Mouse (Mus musculus) midbrain, embryonic 15.5 days (tissue): ENCODE data around the gene Foxk2. TPM values are rescaled to one million over a fixed set of nuclear protein-coding genes. Genes with fewer than 3 reads are reported as not detected.
"Not testable (repeated sequence)": the region's sequence is repeated elsewhere in the genome, so short reads cannot be mapped to it uniquely, and the experiment has no call there.

Source experiments
- ATAC-seq: fragments of 200-750 bp; cut with Nextera tagmentation; replicated peaks from 2 replicates; pipeline ENCODE4 v1.8.0; 2017; ENCODE audit warnings: moderate TSS enrichment
- H3K27ac ChIP-seq: fragments of 300-500 bp; sonication (generic); 2 replicates; pipeline ENCODE4 v1.5.1; 2015; ENCODE audit warnings: mild to moderate bottlenecking, inconsistent platforms
- H3K27me3 ChIP-seq: fragments of 300-500 bp; sonication (generic); replicated peaks from 2 replicates; pipeline ENCODE4 v1.6.1; 2015; ENCODE audit warnings: inconsistent platforms
- H3K36me3 ChIP-seq: fragments of 300-500 bp; sonication (generic); replicated peaks from 2 replicates; pipeline ENCODE4 v1.6.1; 2015; ENCODE audit warnings: inconsistent platforms
- H3K4me1 ChIP-seq: fragments of 300-500 bp; sonication (generic); 2 replicates; pipeline ENCODE4 v1.6.1; 2015; ENCODE audit warnings: inconsistent platforms
- H3K4me2 ChIP-seq: fragments of 300-500 bp; sonication (generic); 2 replicates; pipeline ENCODE4 v1.6.1; 2015; ENCODE audit warnings: inconsistent platforms, mild to moderate bottlenecking, moderate library complexity
- H3K4me3 ChIP-seq: fragments of 300-500 bp; sonication (generic); 2 replicates; pipeline ENCODE4 v1.5.1; 2015; ENCODE audit warnings: mild to moderate bottlenecking, inconsistent platforms
- H3K9ac ChIP-seq: fragments of 300-500 bp; sonication (generic); 2 replicates; pipeline ENCODE4 v1.6.1; 2015; ENCODE audit warnings: mild to moderate bottlenecking, inconsistent platforms
- H3K9me3 ChIP-seq: fragments of 300-500 bp; sonication (generic); 2 replicates; pipeline ENCODE4 v1.6.1; 2016; ENCODE audit warnings: inconsistent platforms
- WGBS: fragments of 180-500 bp; shearing (Covaris S2); methylation state at CpG from one replicate; pipeline ENCODE4 v1.1.7; 2015; ENCODE audit warnings: mixed read lengths; 5-methylcytosine and 5-hydroxymethylcytosine counted together
- polyA plus RNA-seq: library from polyadenylated mRNA; unstranded; fragments of >200 nt; fragmentation: Nextera tagmentation; extraction: Ambion mirVana; gene quantifications from 2 replicates; pipeline ENCODE4 v1.2.1, GENCODE M21; 2015

The Foxk2 gene
- polyA plus RNA-seq, 1 experiment from 2014 or later, result 14.3 TPM

GRCm38 (mm10) chr11:121347036-121347435 lies 87.2 kb downstream of the Foxk2 start:
- 0 out of 2 replicates have a peak, but pooled peaks cover 4% of the 10 kb centered on the region for H3K36me3 ChIP-seq
- no peaks in the 10 kb centered on the region for H3K27me3 ChIP-seq
- H3K4me3 ChIP-seq, result no peak overlapping the region
- 92% methylated on average over 2 of the region's 2 CpGs for WGBS
- no peaks in the 10 kb centered on the region for H3K9me3 ChIP-seq
- no peak overlapping the region for H3K27ac ChIP-seq
- H3K9ac ChIP-seq, result no peak overlapping the region
- peaks cover 4% of the 10 kb centered on the region; the same call in 1 of the 2 replicates for H3K4me1 ChIP-seq
- H3K4me2 ChIP-seq, result no peak overlapping the region
- ATAC-seq, result no peak

GRCm38 (mm10) chr11:121348166-121348565 lies 88.4 kb downstream of the Foxk2 start:
- no peak overlapping the region for H3K4me2 ChIP-seq
- H3K4me3 ChIP-seq, result no peak overlapping the region
- no peaks in the 10 kb centered on the region for H3K9me3 ChIP-seq
- no peak overlapping the region for H3K27ac ChIP-seq
- no peak overlapping the region for H3K9ac ChIP-seq
- peaks cover 13% of the 10 kb centered on the region for H3K4me1 ChIP-seq
- WGBS, result 92% methylated on average over 2 of the region's 2 CpGs
- 0 out of 2 replicates have a peak, but pooled peaks cover 4% of the 10 kb centered on the region for H3K36me3 ChIP-seq
- ATAC-seq, result no peak
- H3K27me3 ChIP-seq, result no peaks in the 10 kb centered on the region

GRCm38 (mm10) chr11:121348727-121349126 lies 88.9 kb downstream of the Foxk2 start:
- peaks cover 18% of the 10 kb centered on the region for H3K4me1 ChIP-seq
- not testable (repeated sequence) for H3K36me3 ChIP-seq, H3K9me3 ChIP-seq, H3K27ac ChIP-seq, H3K27me3 ChIP-seq, H3K4me3 ChIP-seq, H3K9ac ChIP-seq, ATAC-seq, H3K4me2 ChIP-seq
- WGBS, result 86% methylated on average over 3 of the region's 3 CpGs

- ATAC-seq, result peak; percentile 19; the same call in 1 of the 2 replicates
- Histone ChIP-seq H3K9me3 (no peaks in the 10 kb centered on the region), H3K27ac (peak overlapping the region; percentile 89), H3K36me3 (no peaks in the 10 kb centered on the region), H3K4me2 (peak overlapping the region; percentile 85), H3K4me3 (peak overlapping the region; percentile 90), H3K27me3 (no peaks in the 10 kb centered on the region), H3K4me1 (peaks cover 27% of the 10 kb centered on the region), H3K9ac (peak overlapping the region; percentile 90)
- 3% methylated on average over 41 of the region's 41 CpGs for WGBS
These were observed 93.7 kb downstream of the Foxk2 start for GRCm38 (mm10) chr11:121353326-121354090.

GRCm38 (mm10) chr11:121354091-121354707 lies 94.4 kb downstream of the Foxk2 start, which contains the start of gene Wdr45b:
Wdr45b (minus strand) TSS chr11:121354445.
- ATAC-seq, result peak; percentile 96
- Histone ChIP-seq H3K27ac (peak within 1 kb of the TSS; percentile 89), H3K4me3 (peak within 1 kb of the TSS; percentile 90), H3K36me3 (no peaks in the 10 kb centered on the region), H3K9ac (peak within 1 kb of the TSS; percentile 90), H3K9me3 (no peaks in the 10 kb centered on the region), H3K4me1 (peaks cover 27% of the 10 kb centered on the region), H3K4me2 (peak within 1 kb of the TSS; percentile 86), H3K27me3 (no peaks in the 10 kb centered on the region)
- WGBS, result 0% methylated on average over 68 of the region's 69 CpGs

Other genes with a start within 250 kb of the Foxk2 start
- gene Cd7, start 220.6 kb upstream of the Foxk2 start, polyA plus RNA-seq, result not detected in 2 replicates
- gene Sectm1b, start 196.4 kb upstream of the Foxk2 start, polyA plus RNA-seq, result not detected in 2 replicates
- not detected in 2 replicates for gene Sectm1a, start 178.8 kb upstream of the Foxk2 start, polyA plus RNA-seq
- not detected in 2 replicates for gene Tex19.2, start 141.3 kb upstream of the Foxk2 start, polyA plus RNA-seq
- gene Tex19.1, start 113.8 kb upstream of the Foxk2 start, polyA plus RNA-seq, result not detected in 2 replicates
- gene Uts2r, start 99.7 kb upstream of the Foxk2 start, polyA plus RNA-seq, result 0.76 and 1.0 TPM in 2 replicates
- 33.7 and 34.6 TPM in 2 replicates for gene Hexdc, start 55.6 kb upstream of the Foxk2 start, polyA plus RNA-seq
- 22.4 and 26.6 TPM in 2 replicates for gene Ogfod3, start 55.3 kb upstream of the Foxk2 start, polyA plus RNA-seq
- gene Cybc1, start 30.7 kb upstream of the Foxk2 start, polyA plus RNA-seq, result 38.4 and 41.4 TPM in 2 replicates
- gene Narf, start 22.7 kb upstream of the Foxk2 start, polyA plus RNA-seq, result 101 and 106 TPM in 2 replicates
- 82.3 and 89.7 TPM in 2 replicates for gene Wdr45b, start 94.5 kb downstream of the Foxk2 start, polyA plus RNA-seq
- 11.4 and 11.9 TPM in 2 replicates for gene Rab40b, start 128.3 kb downstream of the Foxk2 start, polyA plus RNA-seq
- gene Fn3krp, start 161.4 kb downstream of the Foxk2 start, polyA plus RNA-seq, result 10.0 and 10.1 TPM in 2 replicates
- 4.4 and 5.0 TPM in 2 replicates for gene Fn3k, start 174.9 kb downstream of the Foxk2 start, polyA plus RNA-seq
- 61.8 and 64.8 TPM in 2 replicates for gene Tbcd, start 192.0 kb downstream of the Foxk2 start, polyA plus RNA-seq